Mouse (Mus musculus) liver, embryonic 12.5 days (tissue): ENCODE results near the gene Mfsd12. TPM values are rescaled to one million over a fixed set of nuclear protein-coding genes. Genes with fewer than 3 reads are reported as not detected.

Source experiments
- ATAC-seq: fragments of 200-750 bp; cut with Nextera tagmentation; 2 replicates; pipeline ENCODE4 v1.8.0; 2017; ENCODE audit warnings: moderate number of reproducible peaks, mild to moderate bottlenecking, moderate library complexity
- H3K27ac ChIP-seq: fragments of 300-500 bp; sonication (generic); 2 replicates; pipeline ENCODE4 v1.5.1; 2016; ENCODE audit warnings: mild to moderate bottlenecking
- H3K27me3 ChIP-seq: fragments of 300-500 bp; sonication (generic); replicated peaks from 2 replicates; pipeline ENCODE4 v1.6.1; 2016; ENCODE audit warnings: mild to moderate bottlenecking, moderate library complexity
- H3K36me3 ChIP-seq: fragments of 300-500 bp; sonication (generic); 2 replicates; pipeline ENCODE4 v1.6.1; 2016; ENCODE audit warnings: mild to moderate bottlenecking, moderate library complexity
- H3K4me1 ChIP-seq: fragments of 300-500 bp; sonication (generic); 2 replicates; pipeline ENCODE4 v1.6.1; 2016
- H3K4me2 ChIP-seq: fragments of 300-500 bp; sonication (generic); 2 replicates; pipeline ENCODE4 v1.6.1; 2016; ENCODE audit warnings: mild to moderate bottlenecking, moderate library complexity
- H3K4me3 ChIP-seq: fragments of 300-500 bp; sonication (generic); 2 replicates; pipeline ENCODE4 v1.5.1; 2016; ENCODE audit warnings: mild to moderate bottlenecking, moderate library complexity
- H3K9ac ChIP-seq: fragments of 300-500 bp; sonication (generic); 2 replicates; pipeline ENCODE4 v1.6.1; 2016; ENCODE audit warnings: mild to moderate bottlenecking, moderate library complexity
- H3K9me3 ChIP-seq: fragments of 300-500 bp; sonication (generic); replicated peaks from 2 replicates; pipeline ENCODE4 v1.6.1; 2016; ENCODE audit warnings: mild to moderate bottlenecking, moderate library complexity
- WGBS: fragments of 180-500 bp; shearing (Covaris S2); methylation state at CpG from one replicate; pipeline ENCODE4 v1.1.7; 2016; ENCODE audit not compliant: insufficient replicate concordance; 5-methylcytosine and 5-hydroxymethylcytosine counted together
- polyA plus RNA-seq: library from polyadenylated mRNA; unstranded; fragments of >200 nt; fragmentation: Nextera tagmentation; extraction: Ambion mirVana; gene quantifications from 2 replicates; pipeline ENCODE4 v1.2.1, GENCODE M21; 2016

The Mfsd12 gene
- polyA plus RNA-seq, 1 experiment from 2014 or later = 20.8 TPM

DNA sequence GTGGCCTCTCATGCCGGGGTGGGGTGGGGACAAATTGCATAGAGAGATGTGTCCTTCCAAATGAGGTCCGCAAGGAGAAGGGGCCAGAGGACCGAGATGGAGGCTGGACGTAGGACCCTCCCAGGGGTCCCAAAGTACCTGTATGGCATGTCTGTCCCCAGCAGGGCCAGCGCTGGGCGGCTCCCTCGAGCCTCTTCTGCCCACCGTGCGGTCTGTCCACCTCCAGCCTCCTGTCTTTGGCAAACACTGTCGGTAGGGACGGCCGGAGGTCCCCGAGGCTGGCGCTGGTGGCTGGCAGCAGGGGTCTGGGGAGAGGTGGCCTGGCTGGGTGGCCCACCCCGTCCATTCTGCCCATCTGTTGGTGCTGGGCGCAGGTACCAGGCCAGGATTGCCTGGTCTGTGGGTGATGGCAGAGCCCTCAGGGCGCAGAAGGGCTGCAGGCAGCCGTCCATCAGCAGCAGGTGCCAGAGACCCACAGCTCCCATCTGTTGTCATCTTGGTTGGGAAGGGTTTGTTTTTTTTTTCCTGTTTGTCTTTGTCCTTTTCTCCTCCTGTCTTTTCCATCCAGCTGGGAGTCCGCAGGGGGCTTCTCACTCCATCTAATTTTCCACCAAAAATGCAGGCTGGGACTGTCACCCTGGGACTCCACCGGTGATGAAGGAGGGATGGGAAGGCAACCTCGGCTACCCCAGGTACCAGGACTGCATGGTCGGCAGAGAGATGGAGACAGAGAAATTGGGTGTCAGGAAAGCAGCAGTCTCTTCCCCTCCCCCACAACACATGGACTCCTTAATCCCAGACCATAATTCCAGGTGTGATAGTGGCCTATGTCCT lies 43.3 kb downstream of the Mfsd12 start:
- peaks cover 44% of the 10 kb centered on the region for H3K4me1 ChIP-seq

GRCm38 (mm10) chr10:81401205-81401520 lies 43.9 kb downstream of the Mfsd12 start:
- H3K27ac ChIP-seq = peak overlapping the region; percentile 73

More for the DNA sequence above, 43.3 kb downstream of the Mfsd12 start:
- Histone ChIP-seq H3K9ac (no peak overlapping the region), H3K27me3 (peaks cover 40% of the 10 kb centered on the region), H3K4me3 (no peak overlapping the region), H3K4me2 (0 out of 2 replicates have a peak overlapping the region, but pooled peaks have one; percentile 46), H3K9me3 (no peaks in the 10 kb centered on the region), H3K36me3 (peaks cover 27% of the 10 kb centered on the region), H3K27ac (no peak overlapping the region)
- ATAC-seq = no peak
- 76% methylated on average over 22 of the region's 22 CpGs for WGBS

DNA sequence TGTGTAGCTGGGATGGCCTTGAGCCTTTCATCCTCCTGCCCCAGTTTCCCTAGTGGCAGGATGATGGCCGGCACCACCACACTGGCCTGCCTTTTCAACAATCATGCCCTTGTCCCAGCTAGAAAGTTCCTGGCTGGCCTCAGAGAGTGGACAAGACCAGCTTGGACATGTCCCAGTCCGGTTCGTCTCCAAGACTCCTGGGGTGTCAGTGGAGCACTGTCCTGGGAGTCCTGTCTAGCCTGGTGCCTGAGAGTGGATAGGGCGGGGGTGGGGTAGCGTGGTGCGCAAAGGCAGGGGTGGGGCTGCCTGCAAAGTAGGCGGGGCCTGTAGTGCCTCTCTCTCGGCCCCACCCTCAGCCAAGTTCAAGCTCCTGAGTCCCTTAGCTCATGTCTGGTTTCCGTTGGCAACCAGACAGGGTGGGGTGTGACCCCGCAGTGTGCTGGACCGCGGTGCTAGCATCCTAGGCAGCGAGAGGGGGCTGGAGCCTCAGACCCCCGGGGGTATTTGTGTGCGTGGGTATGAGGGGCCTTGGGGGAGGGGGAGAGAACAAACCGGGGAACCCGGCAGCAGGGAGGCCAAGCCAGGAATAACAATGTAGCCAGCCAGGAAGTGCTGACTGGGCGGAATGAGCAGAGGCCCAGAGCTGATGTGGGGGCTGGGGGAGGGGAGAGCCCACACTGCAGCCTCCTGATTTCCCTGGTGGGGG lies 44.4 kb downstream of the Mfsd12 start:
- peak; percentile 80 for ATAC-seq
- 0 out of 2 replicates have a peak overlapping the region, but pooled peaks have one; percentile 23 for H3K9ac ChIP-seq
- no peaks in the 10 kb centered on the region for H3K9me3 ChIP-seq
- H3K27me3 ChIP-seq = peaks cover 51% of the 10 kb centered on the region
- peaks cover 51% of the 10 kb centered on the region for H3K4me1 ChIP-seq
- H3K4me3 ChIP-seq = no peak overlapping the region
- H3K27ac ChIP-seq = peak overlapping the region; percentile 73
- H3K4me2 ChIP-seq = peak overlapping the region; percentile 46
- WGBS = 7% methylated on average over 18 of the region's 18 CpGs
- peaks cover 33% of the 10 kb centered on the region for H3K36me3 ChIP-seq

More at GRCm38 (mm10) chr10:81401205-81401520, 43.9 kb downstream of the Mfsd12 start:
- H3K9me3 ChIP-seq = no peaks in the 10 kb centered on the region
- peaks cover 46% of the 10 kb centered on the region for H3K27me3 ChIP-seq
- no peak overlapping the region for H3K4me3 ChIP-seq
- WGBS = 37% methylated on average over 10 of the region's 10 CpGs
- no peak overlapping the region for H3K9ac ChIP-seq
- peak overlapping the region; percentile 46 for H3K4me2 ChIP-seq
- no peak; the same call in 1 of the 2 replicates for ATAC-seq
- peaks cover 33% of the 10 kb centered on the region for H3K36me3 ChIP-seq
- H3K4me1 ChIP-seq = peaks cover 46% of the 10 kb centered on the region

GRCm38 (mm10) chr10:81402227-81402765 lies 45.0 kb downstream of the Mfsd12 start:
- peak overlapping the region; percentile 46 for H3K4me2 ChIP-seq
- H3K4me1 ChIP-seq = peaks cover 57% of the 10 kb centered on the region
- H3K27me3 ChIP-seq = peaks cover 58% of the 10 kb centered on the region
- ATAC-seq = no peak; the same call in 1 of the 2 replicates
- H3K27ac ChIP-seq = peak overlapping the region; percentile 70
- H3K36me3 ChIP-seq = peaks cover 37% of the 10 kb centered on the region
- H3K9ac ChIP-seq = no peak overlapping the region
- no peak overlapping the region for H3K4me3 ChIP-seq
- no peaks in the 10 kb centered on the region for H3K9me3 ChIP-seq
- WGBS = 39% methylated on average over 7 of the region's 7 CpGs

- H3K9ac ChIP-seq = no peak overlapping the region
- peaks cover 70% of the 10 kb centered on the region for H3K27me3 ChIP-seq
- no peak for ATAC-seq
- WGBS = 71% methylated on average over 10 of the region's 10 CpGs
- H3K4me1 ChIP-seq = peaks cover 70% of the 10 kb centered on the region
- H3K4me2 ChIP-seq = no peak overlapping the region
- H3K27ac ChIP-seq = no peak overlapping the region; the same call in 1 of the 2 replicates
- H3K36me3 ChIP-seq = peaks cover 37% of the 10 kb centered on the region
- H3K9me3 ChIP-seq = no peaks in the 10 kb centered on the region
- H3K4me3 ChIP-seq = no peak overlapping the region
Measured at GRCm38 (mm10) chr10:81403511-81403910, 46.2 kb downstream of the Mfsd12 start.

- Histone ChIP-seq H3K4me1 (peaks cover 75% of the 10 kb centered on the region), H3K27me3 (peaks cover 75% of the 10 kb centered on the region), H3K4me2 (no peak overlapping the region), H3K9ac (no peak overlapping the region), H3K4me3 (no peak overlapping the region), H3K9me3 (no peaks in the 10 kb centered on the region), H3K36me3 (peaks cover 37% of the 10 kb centered on the region), H3K27ac (no peak overlapping the region)
- no peak for ATAC-seq
- WGBS = 26% methylated on average over 9 of the region's 9 CpGs
Measured at GRCm38 (mm10) chr10:81404082-81404481, 46.8 kb downstream of the Mfsd12 start.

GRCm38 (mm10) chr10:81404720-81405119 lies 47.4 kb downstream of the Mfsd12 start:
- H3K4me1 ChIP-seq = peaks cover 82% of the 10 kb centered on the region
- H3K36me3 ChIP-seq = peaks cover 32% of the 10 kb centered on the region
- 30% methylated on average over 18 of the region's 18 CpGs for WGBS
- no peak for ATAC-seq
- no peak overlapping the region for H3K9ac ChIP-seq
- no peaks in the 10 kb centered on the region for H3K9me3 ChIP-seq
- no peak overlapping the region for H3K27ac ChIP-seq
- H3K4me2 ChIP-seq = 0 out of 2 replicates have a peak overlapping the region, but pooled peaks have one; percentile 2
- H3K4me3 ChIP-seq = no peak overlapping the region
- H3K27me3 ChIP-seq = peaks cover 79% of the 10 kb centered on the region

- H3K9ac ChIP-seq = no peak overlapping the region
- peaks cover 22% of the 10 kb centered on the region for H3K36me3 ChIP-seq
- no peak overlapping the region for H3K27ac ChIP-seq
- H3K4me1 ChIP-seq = peaks cover 91% of the 10 kb centered on the region
- 36% methylated on average over 13 of the region's 13 CpGs for WGBS
- H3K9me3 ChIP-seq = no peaks in the 10 kb centered on the region
- H3K4me2 ChIP-seq = no peak overlapping the region
- H3K4me3 ChIP-seq = no peak overlapping the region
- peaks cover 70% of the 10 kb centered on the region for H3K27me3 ChIP-seq
- no peak for ATAC-seq
Measured at GRCm38 (mm10) chr10:81405588-81406201, 48.4 kb downstream of the Mfsd12 start.

- no peak overlapping the region for H3K27ac ChIP-seq
- H3K9me3 ChIP-seq = no peaks in the 10 kb centered on the region
- no peak overlapping the region; the same call in 1 of the 2 replicates for H3K9ac ChIP-seq
- no peak for ATAC-seq
- peaks cover 70% of the 10 kb centered on the region for H3K27me3 ChIP-seq
- H3K4me3 ChIP-seq = peak overlapping the region; percentile 28
- 19% methylated on average over 24 of the region's 24 CpGs for WGBS
- peaks cover 92% of the 10 kb centered on the region for H3K4me1 ChIP-seq
- H3K4me2 ChIP-seq = peak overlapping the region; percentile 50
- H3K36me3 ChIP-seq = peaks cover 19% of the 10 kb centered on the region; the same call in 1 of the 2 replicates
Measured at GRCm38 (mm10) chr10:81406504-81407440, 49.5 kb downstream of the Mfsd12 start.

DNA sequence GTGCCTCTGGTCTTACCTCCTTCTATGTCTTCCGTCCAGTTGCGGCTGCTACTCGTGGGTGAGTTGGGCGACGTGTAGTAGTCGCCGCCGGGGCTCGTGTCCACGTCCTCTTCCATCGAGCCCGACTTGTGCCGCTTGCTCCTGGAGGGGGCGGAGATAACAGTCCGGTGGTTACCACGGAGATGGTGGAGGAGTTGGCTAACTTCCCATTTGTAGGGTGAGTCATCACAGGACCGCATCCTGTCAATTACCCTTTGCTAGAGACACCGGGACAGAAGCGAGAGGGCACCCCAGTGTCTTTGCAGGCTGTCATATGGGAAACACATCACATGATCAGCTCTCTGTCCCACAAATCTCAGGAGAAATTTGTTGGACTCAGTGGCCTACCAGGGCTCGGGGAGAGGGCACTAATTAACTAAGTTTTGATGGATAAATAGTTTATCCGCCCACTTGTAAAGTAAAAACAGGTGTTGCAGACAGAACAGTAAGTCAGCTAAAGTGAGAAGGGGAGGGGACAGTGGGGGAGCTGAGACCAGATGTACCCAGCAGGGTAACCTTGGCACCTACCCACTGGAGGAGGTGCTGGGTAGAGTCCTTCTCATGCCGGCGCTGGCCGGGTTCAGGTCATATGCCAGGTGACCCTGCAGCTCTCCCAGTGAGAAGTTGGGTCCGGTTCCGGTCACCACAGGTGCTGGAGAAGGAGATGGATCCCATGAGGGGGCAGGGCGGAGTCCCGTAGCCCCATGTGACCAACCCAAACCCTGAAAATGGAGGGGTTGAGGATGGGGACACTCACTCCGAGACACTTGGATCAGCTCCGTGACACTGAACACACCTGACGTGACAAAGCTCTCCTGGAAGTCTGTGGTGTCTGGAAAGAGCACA lies 50.5 kb downstream of the Mfsd12 start:
- H3K36me3 ChIP-seq = peaks cover 19% of the 10 kb centered on the region; the same call in 1 of the 2 replicates
- H3K9me3 ChIP-seq = no peaks in the 10 kb centered on the region
- WGBS = 16% methylated on average over 31 of the region's 31 CpGs
- H3K9ac ChIP-seq = no peak overlapping the region
- H3K4me3 ChIP-seq = peak overlapping the region; percentile 28
- H3K4me1 ChIP-seq = peaks cover 92% of the 10 kb centered on the region
- peak overlapping the region; percentile 50 for H3K4me2 ChIP-seq
- peak overlapping the region; percentile 42 for H3K27ac ChIP-seq
- H3K27me3 ChIP-seq = peaks cover 64% of the 10 kb centered on the region
- ATAC-seq = no peak
